Mouse (Mus musculus): ENCODE data around the gene Gpm6b.

- no peak for TF ChIP-seq GATA1 (IDR thresholded peaks at IDR 0.05; ENCODE audit: borderline replicate concordance, low read length)
- TF ChIP-seq FLI1 (IDR thresholded peaks at IDR 0.05; ENCODE audit: low read length) = no peak
These were observed 32.8 kb downstream of the Gpm6b start for GRCm38 (mm10) chrX:166271489-166271888.
